Mouse (Mus musculus) megakaryocyte, embryonic 14.5 days (primary cell): ENCODE data around the gene Usf3. TPM values are rescaled to one million over a fixed set of nuclear protein-coding genes. Genes with fewer than 3 reads are reported as not detected.

Experiments
- H3K27me3 ChIP-seq: replicated peaks from 2 replicates; pipeline ENCODE3; 2012; ENCODE audit warnings: inconsistent platforms
- H3K36me3 ChIP-seq: replicated peaks from 2 replicates; pipeline ENCODE3; 2012; ENCODE audit warnings: low read length, inconsistent platforms, mixed read lengths
- H3K4me1 ChIP-seq: 2 replicates; pipeline ENCODE4 v1.6.1; 2012; ENCODE audit warnings: inconsistent platforms
- H3K4me3 ChIP-seq: replicated peaks from 2 replicates; pipeline ENCODE3; 2012; ENCODE audit warnings: moderate library complexity, mild to moderate bottlenecking, inconsistent platforms
- H3K9me3 ChIP-seq: 2 replicates; pipeline ENCODE4 v1.6.1; 2012; ENCODE audit warnings: inconsistent platforms
- FLI1 ChIP-seq: IDR thresholded peaks from 2 replicates; pipeline ENCODE4 v1.6.1; 2012; ENCODE audit warnings: low read length, inconsistent platforms, mixed read lengths
- GATA1 ChIP-seq: IDR thresholded peaks from 3 replicates; pipeline ENCODE4 v1.6.1; 2012; ENCODE audit warnings: mixed read lengths, low read length, inconsistent platforms, borderline replicate concordance
- polyA plus RNA-seq: library from polyadenylated mRNA; stranded (reverse); fragments of >175 nt; gene quantifications from 2 replicates; pipeline ENCODE4 v1.2.3, GENCODE M21; 2012; ENCODE audit warnings: low replicate concordance; ENCODE audit not compliant: insufficient read depth

The Usf3 gene
- polyA plus RNA-seq, 1 experiment: 0.89 TPM

GRCm38 (mm10) chr16:44257476-44257875 is 84.4 kb downstream of the Usf3 start:
- no peak overlapping the region for H3K4me3 ChIP-seq
- H3K4me1 ChIP-seq: no peaks in the 10 kb centered on the region
- H3K36me3 ChIP-seq: no peaks in the 10 kb centered on the region
- no peak for TF ChIP-seq FLI1
- peaks cover 6% of the 10 kb centered on the region for H3K27me3 ChIP-seq
- peaks cover 8% of the 10 kb centered on the region; the same call in 1 of the 2 replicates for H3K9me3 ChIP-seq

- H3K9me3 ChIP-seq: no peaks in the 10 kb centered on the region
- H3K27me3 ChIP-seq: peaks cover 3% of the 10 kb centered on the region
- no peak overlapping the region for H3K4me3 ChIP-seq
- TF ChIP-seq GATA1 (no peak), FLI1 (no peak)
- no peaks in the 10 kb centered on the region for H3K36me3 ChIP-seq
- no peaks in the 10 kb centered on the region for H3K4me1 ChIP-seq
These were observed 91.9 kb downstream of the Usf3 start for GRCm38 (mm10) chr16:44264916-44265315.

DNA sequence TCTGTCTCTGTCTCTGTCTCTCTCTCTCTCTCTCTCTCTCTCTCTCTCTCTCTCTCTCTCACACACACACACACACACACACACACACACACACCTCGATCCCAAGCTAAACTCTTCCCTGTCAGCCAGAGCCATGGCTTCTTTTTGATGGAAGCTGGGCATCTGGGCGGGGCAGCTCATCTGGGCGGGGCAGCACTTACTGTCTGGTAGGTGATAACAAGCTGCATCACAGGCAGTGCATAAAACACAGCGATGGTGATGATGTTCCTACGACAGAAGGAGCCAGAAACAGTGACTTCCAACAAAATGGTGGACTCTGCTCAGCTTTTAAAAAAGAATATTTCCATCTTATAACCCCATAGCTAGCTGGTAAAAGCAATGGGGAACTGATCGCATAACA is 92.5 kb downstream of the Usf3 start:
- TF ChIP-seq FLI1 (no peak), GATA1 (no peak)
- Histone ChIP-seq H3K9me3 (no peaks in the 10 kb centered on the region), H3K27me3 (peaks cover 3% of the 10 kb centered on the region), H3K4me3 (no peak overlapping the region), H3K4me1 (no peaks in the 10 kb centered on the region), H3K36me3 (no peaks in the 10 kb centered on the region)

- Histone ChIP-seq H3K4me3 (no peak overlapping the region), H3K4me1 (no peaks in the 10 kb centered on the region), H3K36me3 (no peaks in the 10 kb centered on the region), H3K27me3 (peaks cover 3% of the 10 kb centered on the region), H3K9me3 (no peaks in the 10 kb centered on the region)
- TF ChIP-seq GATA1 (no peak), FLI1 (no peak)
These were observed 95.6 kb downstream of the Usf3 start for GRCm38 (mm10) chr16:44268541-44269215.

GRCm38 (mm10) chr16:44269578-44269977 is 96.5 kb downstream of the Usf3 start:
- TF ChIP-seq GATA1 (no peak), FLI1 (no peak)
- Histone ChIP-seq H3K9me3 (no peaks in the 10 kb centered on the region), H3K27me3 (peaks cover 3% of the 10 kb centered on the region), H3K4me1 (no peaks in the 10 kb centered on the region), H3K36me3 (no peaks in the 10 kb centered on the region), H3K4me3 (no peak overlapping the region)

GRCm38 (mm10) chr16:44270606-44271005 is 97.6 kb downstream of the Usf3 start:
- TF ChIP-seq GATA1 (no peak), FLI1 (no peak)
- H3K36me3 ChIP-seq: no peaks in the 10 kb centered on the region
- H3K27me3 ChIP-seq: peaks cover 3% of the 10 kb centered on the region
- H3K4me3 ChIP-seq: no peak overlapping the region
- no peaks in the 10 kb centered on the region for H3K4me1 ChIP-seq
- H3K9me3 ChIP-seq: no peaks in the 10 kb centered on the region

DNA sequence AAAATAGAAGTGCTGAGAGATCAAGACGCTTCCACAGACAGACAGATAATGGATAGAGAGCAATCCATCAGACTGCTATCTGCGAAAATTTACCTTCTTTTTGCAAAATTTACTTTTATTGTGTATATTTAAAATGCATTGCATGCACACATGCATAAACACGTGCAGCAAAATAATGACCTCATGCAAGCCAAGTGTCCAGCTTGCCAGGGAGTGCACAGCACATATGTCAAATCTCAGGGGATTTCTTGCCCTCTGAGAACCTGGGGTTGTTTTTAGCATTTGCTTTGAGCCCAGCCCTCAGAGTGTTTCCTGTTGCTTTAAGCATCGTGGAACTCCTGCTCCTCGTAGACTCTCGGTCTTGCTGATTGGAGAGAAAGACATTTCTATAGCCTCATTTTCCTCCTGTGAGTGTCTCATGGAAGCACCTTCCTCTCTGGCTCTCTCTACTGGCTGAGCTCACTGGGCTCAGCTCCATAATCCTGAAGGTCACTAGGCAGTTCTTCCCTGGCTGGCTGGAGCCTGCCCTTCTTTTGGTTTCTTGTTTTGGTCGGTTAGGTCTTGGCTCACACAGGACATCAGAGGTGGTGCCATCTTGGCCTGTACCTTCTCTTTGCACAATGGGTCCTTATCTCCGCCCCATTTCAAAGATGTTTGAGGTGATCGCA is 98.5 kb downstream of the Usf3 start:
- TF ChIP-seq GATA1 (no peak), FLI1 (no peak)
- Histone ChIP-seq H3K27me3 (peaks cover 3% of the 10 kb centered on the region), H3K9me3 (no peaks in the 10 kb centered on the region), H3K4me1 (no peaks in the 10 kb centered on the region), H3K4me3 (no peak overlapping the region), H3K36me3 (no peaks in the 10 kb centered on the region)

Other genes starting within 250 kb of the Usf3 start
- not detected in 2 replicates for gene Qtrt2, start 246.4 kb upstream of the Usf3 start, polyA plus RNA-seq
- gene Zdhhc23, start 193.5 kb upstream of the Usf3 start, polyA plus RNA-seq: 0.12 TPM in 1 of 2 replicates, not detected in the other
- 1.5 TPM in 1 of 2 replicates, not detected in the other for gene Gramd1c, start 109.9 kb upstream of the Usf3 start, polyA plus RNA-seq
- 0.77 and 3.0 TPM in 2 replicates for gene Atp6v1a, start 33.5 kb upstream of the Usf3 start, polyA plus RNA-seq
- 1.1 and 6.5 TPM in 2 replicates for gene Naa50, start 33.4 kb upstream of the Usf3 start, polyA plus RNA-seq
- gene Sidt1, start 159.9 kb downstream of the Usf3 start, polyA plus RNA-seq: not detected in 2 replicates
- gene Spice1, start 173.9 kb downstream of the Usf3 start, polyA plus RNA-seq: 2.9 TPM in 1 of 2 replicates, not detected in the other
- gene Cfap44, start 221.6 kb downstream of the Usf3 start, polyA plus RNA-seq: not detected in 2 replicates